Mouse (Mus musculus): Measurements from ENCODE around the gene Gimap7.
"Not testable (repeated sequence)": the region's sequence is repeated elsewhere in the genome, so short reads cannot be mapped to it uniquely, and the experiment has no call there.

Gene Gimap7

DNA sequence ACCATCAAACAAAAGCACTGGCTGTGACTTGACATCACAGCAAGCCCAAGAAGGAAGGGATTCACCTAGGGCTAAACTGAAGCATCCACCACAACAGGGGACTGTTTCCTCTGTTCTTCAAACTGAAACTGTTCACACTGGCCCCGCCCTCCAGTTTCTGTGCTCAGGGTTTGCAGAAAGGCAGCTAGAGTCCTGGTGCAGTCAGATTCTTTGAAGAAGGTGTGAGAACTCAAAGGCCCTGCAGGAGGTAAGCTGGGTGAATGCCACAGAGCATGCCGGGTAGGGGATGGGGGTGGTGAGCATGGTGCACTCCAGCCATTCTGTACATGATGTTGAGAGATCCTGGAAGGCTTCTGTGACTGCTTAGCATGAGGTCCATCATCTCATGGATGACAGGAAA is at the start of gene Gimap7, which contains the start of gene Gm28053:
Gene Gimap7, plus strand, starts transcription at position 167 of the 400 bp plus-strand sequence.
Gene Gm28053, plus strand, starts transcription at position 153 of the 400 bp plus-strand sequence.
- ATAC-seq (ENCODE audit: low TSS enrichment): no peak

GRCm38 (mm10) chr6:48669446-48669969 is 48.9 kb upstream of the Gimap7 start:
- ATAC-seq (ENCODE audit: low TSS enrichment): no peak

GRCm38 (mm10) chr6:48674291-48675058 is 43.9 kb upstream of the Gimap7 start:
- ATAC-seq (ENCODE audit: low TSS enrichment): no peak

DNA sequence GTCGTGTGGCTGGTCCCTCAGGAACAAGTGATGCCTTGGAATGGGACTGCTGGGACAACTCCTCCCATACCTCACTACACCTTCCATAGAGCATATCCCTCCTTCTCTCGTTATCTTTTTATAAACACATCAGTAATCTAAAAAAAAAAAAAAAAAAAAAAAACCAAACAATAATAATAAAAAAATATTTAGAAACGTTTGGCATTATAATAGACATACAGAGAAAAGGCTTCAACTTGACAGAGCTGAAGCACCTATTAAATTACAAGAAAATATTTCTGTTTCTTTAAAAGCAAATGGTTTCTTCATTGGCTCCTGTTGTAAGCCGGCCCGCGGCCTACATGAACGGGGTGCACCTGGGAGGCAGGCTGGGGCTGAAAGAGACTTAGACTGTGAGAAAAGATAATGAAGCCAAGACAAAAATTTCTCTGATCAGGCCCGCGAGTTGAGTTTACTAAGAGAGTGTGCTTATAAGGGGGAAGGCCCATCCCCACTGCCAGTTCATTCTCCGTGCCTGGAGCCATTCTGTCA is 43.0 kb upstream of the Gimap7 start:
- no peak for ATAC-seq (ENCODE audit: low TSS enrichment)

DNA sequence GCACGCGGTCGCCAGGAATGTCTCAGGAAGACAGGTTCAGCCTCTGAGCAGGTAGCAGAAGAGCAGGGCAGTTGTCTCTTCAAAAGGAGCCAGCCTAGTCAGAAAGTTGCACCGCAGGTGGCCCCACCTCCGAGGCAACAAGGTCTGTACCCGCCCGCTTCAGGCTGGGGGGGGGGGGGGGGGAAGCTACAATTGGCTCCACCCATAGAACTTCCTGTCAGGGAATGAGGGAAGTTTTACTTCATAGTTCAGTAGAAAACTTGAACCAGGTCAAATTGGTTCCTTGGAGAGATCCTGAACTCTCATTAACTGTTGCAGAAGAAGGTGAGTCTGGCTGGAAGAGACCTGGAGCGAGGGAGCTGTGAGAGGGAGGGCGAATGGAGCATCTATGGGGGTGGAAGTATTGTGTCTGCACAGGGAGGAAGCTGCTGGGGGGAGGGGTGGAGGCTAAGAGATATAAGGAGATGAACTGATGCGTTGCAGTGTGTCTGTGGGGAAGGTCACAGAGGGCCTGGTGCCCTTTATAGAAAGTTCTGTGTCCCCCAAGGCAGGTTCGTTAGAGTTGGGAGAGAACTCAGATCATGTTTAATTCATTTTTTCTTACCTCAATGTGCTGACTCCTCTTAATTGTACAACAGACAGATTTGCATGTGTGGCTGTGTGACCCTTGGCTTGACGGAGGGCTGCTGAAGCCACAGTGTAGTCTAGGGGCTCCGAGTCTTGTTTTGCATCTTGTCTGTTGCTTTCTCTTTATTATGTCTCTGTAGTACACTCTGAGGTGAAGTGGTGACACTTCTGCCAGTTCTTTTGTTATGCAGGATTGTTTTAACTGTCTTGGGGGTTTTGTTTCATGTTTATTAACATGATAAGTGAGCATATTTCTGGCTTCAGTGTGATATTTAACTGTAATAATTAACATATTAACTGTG is 42.2 kb upstream of the Gimap7 start, which contains the start of gene Gimap9:
Gene Gimap9, plus strand, starts transcription at position 199 of the 929 bp plus-strand sequence.
- no peak for ATAC-seq (ENCODE audit: low TSS enrichment)

GRCm38 (mm10) chr6:48676860-48677415 is 41.5 kb upstream of the Gimap7 start:
- no peak for ATAC-seq (ENCODE audit: low TSS enrichment)

- no peak for ATAC-seq (ENCODE audit: low TSS enrichment)
These were observed 40.7 kb upstream of the Gimap7 start for GRCm38 (mm10) chr6:48677492-48678345.

- no peak for ATAC-seq (ENCODE audit: low TSS enrichment)
These were observed 40.0 kb upstream of the Gimap7 start for GRCm38 (mm10) chr6:48678391-48678790.

- no peak for ATAC-seq (ENCODE audit: low TSS enrichment)
These were observed 38.7 kb upstream of the Gimap7 start for GRCm38 (mm10) chr6:48679701-48680100.

DNA sequence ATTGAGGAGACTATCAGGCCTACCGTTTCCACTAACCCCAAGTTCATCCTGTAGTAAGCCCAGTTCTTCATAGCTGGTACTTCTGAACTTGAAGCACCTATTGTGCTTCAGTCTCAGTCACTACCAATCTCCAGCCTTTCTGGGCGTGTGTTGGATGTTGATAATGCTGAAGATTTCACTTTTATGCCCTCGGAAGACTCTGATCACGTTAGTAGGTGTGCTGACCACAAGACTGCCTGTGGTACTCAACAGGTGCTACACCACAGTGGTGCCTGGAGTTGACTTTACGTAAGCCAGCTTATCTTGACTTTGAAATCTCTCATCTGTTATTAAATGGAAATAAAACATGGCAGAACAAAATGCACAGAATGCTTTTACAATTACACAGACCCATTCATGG is 38.0 kb upstream of the Gimap7 start:
- no peak for ATAC-seq (ENCODE audit: low TSS enrichment)

DNA sequence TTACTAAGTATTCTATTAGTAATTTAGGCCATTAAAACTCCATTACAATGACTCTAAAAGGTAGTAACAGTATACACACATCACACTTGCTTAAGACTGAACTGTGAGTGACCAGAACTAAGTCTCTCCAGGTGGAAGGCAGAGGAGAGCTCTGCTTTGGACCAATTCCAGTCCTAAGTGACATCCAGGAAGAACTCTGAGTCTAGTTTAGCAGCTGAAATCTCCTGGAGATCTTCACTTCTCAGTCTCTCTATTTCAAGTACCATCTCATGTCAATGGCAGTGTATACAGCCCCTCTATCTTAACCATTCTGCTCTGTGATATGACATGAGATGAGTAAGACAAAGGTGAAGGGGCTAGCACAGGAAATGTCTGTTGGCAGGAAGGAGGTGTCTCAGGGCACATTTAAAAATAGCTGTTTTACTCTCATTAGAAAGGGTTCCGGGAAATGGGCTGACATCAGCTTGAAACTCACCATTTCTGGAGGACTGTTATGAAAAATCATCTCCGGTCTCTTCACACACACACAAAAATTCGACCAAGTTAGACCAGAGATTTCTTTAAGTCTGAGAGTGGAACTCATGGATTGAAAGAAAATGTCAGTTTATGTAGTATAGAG is 36.8 kb upstream of the Gimap7 start:
- no peak for ATAC-seq (ENCODE audit: low TSS enrichment)

- ATAC-seq (ENCODE audit: low TSS enrichment): peak; percentile 70
These were observed 36.1 kb upstream of the Gimap7 start for GRCm38 (mm10) chr6:48682271-48682670.

DNA sequence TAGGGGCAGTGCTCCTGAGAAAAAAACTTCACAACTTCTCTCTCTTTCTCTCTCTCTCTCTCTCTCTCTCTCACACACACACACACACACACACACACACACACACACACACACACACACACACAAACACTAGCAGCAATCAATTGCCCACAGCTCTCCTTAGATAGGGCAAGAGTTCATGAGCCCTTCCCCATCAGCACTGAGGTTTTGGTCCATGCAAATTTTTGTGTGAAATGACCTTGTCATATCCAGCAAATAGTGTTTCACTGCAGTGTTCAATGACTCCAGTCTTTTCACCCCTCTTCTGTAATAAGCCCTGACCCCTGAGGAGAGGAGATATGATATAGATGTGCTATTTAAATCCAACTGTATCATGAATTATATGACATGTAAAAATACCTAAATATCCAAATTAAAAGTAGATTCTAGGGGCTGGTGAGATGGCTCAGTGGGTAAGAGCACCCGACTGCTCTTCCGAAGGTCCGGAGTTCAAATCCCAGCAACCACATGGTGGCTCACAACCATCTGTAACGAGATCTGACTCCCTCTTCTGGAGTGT is 35.1 kb upstream of the Gimap7 start:
- ATAC-seq (ENCODE audit: low TSS enrichment): not testable (repeated sequence)

DNA sequence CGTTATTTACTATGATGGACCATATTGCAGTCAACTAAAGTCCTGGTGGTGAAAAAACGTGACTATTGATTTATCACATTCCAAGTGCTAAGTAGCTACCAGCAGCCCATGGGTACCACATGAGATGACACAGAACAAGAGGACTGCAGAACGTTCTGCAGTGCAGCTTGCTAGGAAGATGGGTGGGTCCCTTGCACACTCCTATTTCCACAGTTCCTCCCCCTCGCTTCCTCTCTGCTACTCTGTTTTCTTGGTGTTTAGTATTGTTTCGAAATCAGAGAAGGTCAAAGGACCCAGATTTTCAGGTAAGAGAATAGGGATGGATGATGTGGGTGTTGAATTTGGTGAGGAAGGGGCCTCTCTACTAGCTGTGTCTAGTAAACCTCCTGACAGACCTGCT is 34.1 kb upstream of the Gimap7 start, which contains the start of gene Gimap4:
Gene Gimap4, plus strand, starts transcription at position 231 of the 400 bp plus-strand sequence.
- no peak for ATAC-seq (ENCODE audit: low TSS enrichment)

GRCm38 (mm10) chr6:48684806-48685205 is 33.6 kb upstream of the Gimap7 start:
- ATAC-seq (ENCODE audit: low TSS enrichment): no peak

DNA sequence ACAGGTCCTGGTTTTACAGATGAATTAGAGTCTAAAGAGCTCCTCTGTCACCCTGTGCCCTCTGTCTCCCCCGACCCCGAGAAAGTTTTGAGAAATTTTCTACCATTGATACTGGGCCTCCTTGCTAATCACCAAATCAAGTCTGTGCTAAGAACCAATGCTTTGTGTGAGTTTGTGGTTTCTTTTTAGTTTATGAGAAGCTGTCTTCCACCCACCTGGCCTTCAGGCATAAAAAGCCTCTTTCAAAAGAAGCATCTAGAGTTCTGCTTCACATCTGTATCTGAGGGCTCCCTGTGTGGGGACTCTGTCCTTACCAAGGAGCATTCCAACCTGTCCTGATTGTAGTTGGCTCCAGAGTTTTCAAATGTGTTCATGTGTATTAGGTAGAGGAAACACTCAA is 33.2 kb upstream of the Gimap7 start:
- no peak for ATAC-seq (ENCODE audit: low TSS enrichment)

GRCm38 (mm10) chr6:48685694-48686665 is 32.4 kb upstream of the Gimap7 start:
- no peak for ATAC-seq (ENCODE audit: low TSS enrichment)

DNA sequence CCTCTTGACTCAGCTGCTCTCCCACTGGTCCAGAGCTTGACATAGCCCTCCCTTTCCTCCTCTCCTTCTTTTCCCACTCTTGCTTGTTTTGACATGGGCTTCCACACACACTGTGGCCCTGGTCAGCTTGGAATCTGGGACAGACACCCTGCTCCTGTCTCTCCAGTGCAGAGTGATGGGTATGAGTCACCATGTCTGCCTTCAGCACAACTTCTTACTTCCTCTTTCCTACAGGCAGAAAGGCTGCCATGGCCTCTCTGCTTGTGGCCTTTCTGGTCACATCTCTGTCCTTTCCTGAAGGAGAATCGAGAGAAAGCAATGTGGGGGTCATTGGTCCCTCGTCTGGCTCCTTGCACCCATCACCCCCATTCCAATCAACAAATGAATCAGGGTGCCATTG is 31.3 kb upstream of the Gimap7 start:
- no peak for ATAC-seq (ENCODE audit: low TSS enrichment)

GRCm38 (mm10) chr6:48689320-48689719 is 29.1 kb upstream of the Gimap7 start:
- ATAC-seq (ENCODE audit: low TSS enrichment): no peak

Measured in frontal cortex, adult (tissue).